Mouse (Mus musculus): ENCODE measurements around the gene Nsrp1. TPM values are rescaled to one million over a fixed set of nuclear protein-coding genes. Genes with fewer than 3 reads are reported as not detected.

The Nsrp1 gene
- polyA plus RNA-seq, 1 experiment: 7.0 TPM

DNA sequence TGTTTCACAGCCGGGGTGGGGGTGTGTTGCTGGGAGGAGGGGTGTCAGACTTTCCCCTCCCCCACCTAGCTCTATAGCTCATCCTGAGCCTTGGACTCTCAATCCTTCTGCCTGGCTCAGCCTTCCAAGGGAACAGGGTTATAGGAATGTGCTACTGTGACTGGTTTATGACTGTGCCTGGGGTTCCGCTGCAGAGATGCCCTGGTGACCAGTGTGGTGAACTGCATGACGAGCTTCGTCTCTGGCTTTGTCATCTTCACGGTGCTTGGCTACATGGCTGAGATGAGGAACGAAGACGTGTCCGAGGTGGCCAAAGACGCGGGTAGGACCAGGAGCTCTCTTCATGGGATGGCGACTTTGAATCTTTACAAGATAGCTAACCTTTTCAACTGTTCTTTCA is 60.2 kb downstream of the Nsrp1 start:
- TF ChIP-seq FLI1 (IDR thresholded peaks at IDR 0.05; ENCODE audit: low read length) (no peak), GATA1 (IDR thresholded peaks at IDR 0.05; ENCODE audit: borderline replicate concordance, low read length) (no peak)
- Histone ChIP-seq H3K4me3 (replicated peaks) (no peak overlapping the region), H3K36me3 (replicated peaks; ENCODE audit: low read length) (peaks cover 97% of the 10 kb centered on the region), H3K27me3 (replicated peaks) (peaks cover 26% of the 10 kb centered on the region), H3K4me1 (peaks cover 35% of the 10 kb centered on the region), H3K9me3 (no peaks in the 10 kb centered on the region)

DNA sequence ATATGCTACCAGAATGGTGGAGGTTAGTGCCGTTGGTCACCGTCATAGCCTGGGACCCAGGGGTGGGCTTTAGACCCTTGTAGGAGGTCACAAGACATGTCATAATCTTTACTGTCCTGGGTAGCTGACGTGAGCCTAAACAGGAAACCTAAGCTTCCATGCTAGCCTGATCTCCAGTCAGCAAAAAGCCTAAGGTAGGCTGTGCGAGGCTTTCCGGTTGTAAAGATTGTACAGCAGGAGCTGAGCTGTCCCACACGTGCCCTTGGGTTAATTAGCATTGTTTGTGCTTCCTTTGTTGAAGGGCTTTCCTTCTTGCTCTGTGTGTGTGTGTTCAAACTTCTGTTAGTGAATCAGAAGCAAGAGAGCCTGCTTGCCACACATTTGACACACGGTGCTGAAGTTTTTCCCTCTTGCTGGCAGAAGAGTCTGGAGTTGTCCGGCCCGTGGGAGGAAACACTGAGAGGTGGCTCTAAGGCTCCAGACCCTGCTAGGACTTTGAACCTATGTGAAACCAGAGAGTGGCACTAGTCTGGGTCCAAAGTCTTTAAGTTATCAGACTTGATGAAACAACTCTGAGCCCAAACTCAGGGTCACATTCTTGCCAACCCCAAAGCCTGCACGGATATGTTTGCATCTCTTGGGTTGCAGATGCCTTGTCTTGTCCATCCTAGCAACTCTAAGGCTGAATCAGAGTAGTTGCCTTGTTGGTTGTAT is 67.3 kb downstream of the Nsrp1 start:
- Histone ChIP-seq H3K4me3 (replicated peaks) (no peak overlapping the region), H3K27me3 (replicated peaks) (peaks cover 23% of the 10 kb centered on the region), H3K36me3 (replicated peaks; ENCODE audit: low read length) (peaks cover 96% of the 10 kb centered on the region), H3K4me1 (peaks cover 54% of the 10 kb centered on the region), H3K9me3 (no peaks in the 10 kb centered on the region)
- TF ChIP-seq FLI1 (IDR thresholded peaks at IDR 0.05; ENCODE audit: low read length) (no peak), GATA1 (IDR thresholded peaks at IDR 0.05; ENCODE audit: borderline replicate concordance, low read length) (no peak)

DNA sequence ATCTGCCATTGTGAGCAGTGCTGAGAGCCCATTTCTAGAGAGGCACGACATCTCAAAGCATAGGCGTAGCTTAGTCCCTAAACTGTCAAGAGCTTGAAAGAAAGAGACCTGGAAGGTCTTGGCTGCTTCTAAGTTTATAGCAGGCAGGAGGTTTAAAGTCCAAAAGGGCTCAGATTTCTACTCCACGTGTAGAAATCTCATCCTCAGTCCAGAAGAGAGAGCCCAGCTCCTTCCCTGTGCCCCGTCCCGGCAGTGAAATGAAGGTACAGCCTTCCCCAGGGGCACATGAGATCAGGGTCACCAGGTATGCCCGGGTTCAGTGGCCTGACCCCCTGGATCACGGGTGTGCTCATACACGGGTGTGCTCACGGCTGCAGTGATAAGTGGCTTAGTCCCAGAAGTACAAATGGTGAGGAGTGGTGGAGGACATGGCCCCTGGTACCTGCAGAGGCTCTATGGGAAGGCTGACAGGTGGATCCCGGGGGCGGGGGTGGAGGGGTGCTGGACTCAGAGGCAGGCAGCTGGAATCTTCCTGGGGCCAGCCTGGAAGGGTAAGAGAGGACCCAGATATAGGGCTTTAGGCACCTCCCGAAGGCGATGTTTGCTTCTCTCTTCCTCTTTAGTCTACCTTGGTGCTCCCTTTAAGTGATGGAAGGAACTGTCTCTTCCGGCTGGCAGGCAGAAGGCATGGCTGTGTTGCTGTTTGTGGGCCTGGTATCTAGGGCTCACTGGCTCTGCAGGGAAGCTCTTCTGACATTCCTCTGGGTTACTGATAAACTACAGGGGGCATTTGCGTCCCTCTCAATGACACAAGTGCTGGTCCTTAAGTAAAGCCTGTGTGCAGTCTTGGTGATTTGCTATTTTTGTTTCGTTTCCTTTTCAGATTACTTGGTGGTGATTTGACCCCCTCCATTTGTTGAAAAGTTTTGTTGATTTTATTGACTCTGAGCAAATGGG is 68.9 kb downstream of the Nsrp1 start:
- peaks cover 94% of the 10 kb centered on the region for H3K36me3 ChIP-seq (replicated peaks; ENCODE audit: low read length)
- peaks cover 25% of the 10 kb centered on the region for H3K27me3 ChIP-seq (replicated peaks)
- H3K4me1 ChIP-seq: peaks cover 68% of the 10 kb centered on the region
- no peaks in the 10 kb centered on the region for H3K9me3 ChIP-seq
- H3K4me3 ChIP-seq (replicated peaks): peak overlapping the region; percentile 42
- no peak for TF ChIP-seq GATA1 (IDR thresholded peaks at IDR 0.05; ENCODE audit: borderline replicate concordance, low read length)
- no peak for TF ChIP-seq FLI1 (IDR thresholded peaks at IDR 0.05; ENCODE audit: low read length)

DNA sequence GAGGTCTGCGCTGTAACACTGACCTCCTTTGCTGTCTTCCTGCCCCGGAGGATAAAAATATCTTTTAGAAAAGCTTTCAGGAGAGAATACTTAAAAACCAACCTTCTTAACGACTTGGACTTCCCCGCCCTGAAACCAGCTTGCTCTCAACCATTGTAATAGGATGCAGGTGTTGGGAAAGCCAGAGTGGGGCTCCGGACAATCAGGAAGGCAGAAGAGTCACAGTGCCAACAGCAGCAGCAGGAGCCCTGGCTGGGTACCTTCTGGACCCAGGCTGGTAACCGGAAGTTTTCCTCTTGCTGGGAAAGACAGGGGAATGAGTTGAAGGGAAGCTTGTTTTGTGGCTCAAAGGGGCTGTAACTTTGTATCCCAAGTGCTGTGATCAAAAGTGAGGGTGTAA is 71.6 kb downstream of the Nsrp1 start:
- no peaks in the 10 kb centered on the region for H3K9me3 ChIP-seq
- H3K36me3 ChIP-seq (replicated peaks; ENCODE audit: low read length): peaks cover 94% of the 10 kb centered on the region
- TF ChIP-seq GATA1 (IDR thresholded peaks at IDR 0.05; ENCODE audit: borderline replicate concordance, low read length): no peak
- peaks cover 88% of the 10 kb centered on the region for H3K4me1 ChIP-seq
- peaks cover 22% of the 10 kb centered on the region for H3K27me3 ChIP-seq (replicated peaks)
- peak overlapping the region; percentile 23 for H3K4me3 ChIP-seq (replicated peaks)

DNA sequence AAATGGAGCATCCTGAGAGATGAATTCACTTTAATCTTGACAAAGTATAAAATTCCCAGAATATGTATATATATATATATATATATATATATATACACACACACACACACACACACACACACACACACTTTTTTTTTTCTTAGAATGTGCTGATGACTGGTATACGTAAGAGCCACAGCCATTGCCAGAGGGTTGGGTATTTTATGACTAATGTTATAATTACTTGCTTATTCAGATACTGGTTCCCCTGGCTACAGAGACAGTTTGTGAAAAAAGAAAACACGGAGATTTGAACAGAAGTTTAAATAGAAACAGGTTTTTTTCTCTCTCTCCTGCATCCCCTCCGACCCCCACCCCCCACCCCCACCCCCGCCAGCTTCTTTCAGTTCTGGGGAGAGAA is 72.4 kb downstream of the Nsrp1 start:
- no peak overlapping the region for H3K4me3 ChIP-seq (replicated peaks)
- H3K27me3 ChIP-seq (replicated peaks): peaks cover 22% of the 10 kb centered on the region
- H3K4me1 ChIP-seq: peaks cover 89% of the 10 kb centered on the region
- TF ChIP-seq FLI1 (IDR thresholded peaks at IDR 0.05; ENCODE audit: low read length) (no peak), GATA1 (IDR thresholded peaks at IDR 0.05; ENCODE audit: borderline replicate concordance, low read length) (no peak)
- H3K9me3 ChIP-seq: no peaks in the 10 kb centered on the region
- H3K36me3 ChIP-seq (replicated peaks; ENCODE audit: low read length): peaks cover 94% of the 10 kb centered on the region

DNA sequence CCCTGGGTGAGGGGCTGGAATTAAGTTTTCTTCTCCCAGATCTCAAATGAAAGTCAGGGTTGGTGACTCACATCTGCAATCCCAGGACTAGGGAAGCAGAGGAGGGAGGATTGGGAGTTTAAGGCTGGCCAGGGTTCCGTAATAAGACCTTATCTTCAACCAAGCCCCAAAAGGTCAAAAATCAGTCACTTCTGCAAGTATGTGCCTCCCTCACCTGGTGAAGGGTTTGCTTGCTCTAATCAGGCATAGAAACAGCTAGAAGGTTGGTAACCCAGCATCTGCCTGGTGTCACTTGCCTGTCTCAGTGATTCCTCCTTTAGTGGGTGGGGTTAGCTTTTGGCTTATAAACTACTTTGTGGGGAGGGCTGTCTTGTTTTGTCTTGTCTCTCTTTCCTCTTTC is 75.9 kb downstream of the Nsrp1 start:
- TF ChIP-seq FLI1 (IDR thresholded peaks at IDR 0.05; ENCODE audit: low read length) (no peak), GATA1 (IDR thresholded peaks at IDR 0.05; ENCODE audit: borderline replicate concordance, low read length) (no peak)
- peaks cover 78% of the 10 kb centered on the region for H3K4me1 ChIP-seq
- H3K4me3 ChIP-seq (replicated peaks): peak overlapping the region; percentile 95
- peaks cover 75% of the 10 kb centered on the region for H3K36me3 ChIP-seq (replicated peaks; ENCODE audit: low read length)
- H3K9me3 ChIP-seq: no peaks in the 10 kb centered on the region
- peaks cover 15% of the 10 kb centered on the region for H3K27me3 ChIP-seq (replicated peaks)

DNA sequence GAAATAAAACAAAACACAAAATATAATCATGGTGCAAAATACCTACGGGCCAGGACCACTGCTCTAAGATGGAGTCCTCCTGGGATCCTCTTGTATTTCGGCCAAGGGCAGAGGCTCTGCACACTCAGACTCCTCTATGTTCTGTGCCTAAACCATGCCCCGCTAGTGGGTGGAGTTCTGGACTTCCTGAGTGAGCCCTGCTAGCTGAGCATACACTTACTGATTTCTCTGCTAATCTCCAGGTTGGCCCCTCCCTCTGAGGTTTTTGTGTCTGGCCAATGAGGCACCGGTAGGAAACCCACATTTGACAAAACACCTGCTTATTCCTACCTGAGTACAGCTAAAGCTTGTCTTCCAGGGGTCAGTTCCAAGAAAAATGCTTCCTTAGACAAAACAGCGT is 77.5 kb downstream of the Nsrp1 start:
- Histone ChIP-seq H3K4me1 (peaks cover 81% of the 10 kb centered on the region), H3K27me3 (replicated peaks) (peaks cover 10% of the 10 kb centered on the region), H3K36me3 (replicated peaks; ENCODE audit: low read length) (peaks cover 62% of the 10 kb centered on the region), H3K4me3 (replicated peaks) (peak overlapping the region; percentile 95), H3K9me3 (no peaks in the 10 kb centered on the region)
- TF ChIP-seq FLI1 (IDR thresholded peaks at IDR 0.05; ENCODE audit: low read length) (no peak), GATA1 (IDR thresholded peaks at IDR 0.05; ENCODE audit: borderline replicate concordance, low read length) (no peak)

DNA sequence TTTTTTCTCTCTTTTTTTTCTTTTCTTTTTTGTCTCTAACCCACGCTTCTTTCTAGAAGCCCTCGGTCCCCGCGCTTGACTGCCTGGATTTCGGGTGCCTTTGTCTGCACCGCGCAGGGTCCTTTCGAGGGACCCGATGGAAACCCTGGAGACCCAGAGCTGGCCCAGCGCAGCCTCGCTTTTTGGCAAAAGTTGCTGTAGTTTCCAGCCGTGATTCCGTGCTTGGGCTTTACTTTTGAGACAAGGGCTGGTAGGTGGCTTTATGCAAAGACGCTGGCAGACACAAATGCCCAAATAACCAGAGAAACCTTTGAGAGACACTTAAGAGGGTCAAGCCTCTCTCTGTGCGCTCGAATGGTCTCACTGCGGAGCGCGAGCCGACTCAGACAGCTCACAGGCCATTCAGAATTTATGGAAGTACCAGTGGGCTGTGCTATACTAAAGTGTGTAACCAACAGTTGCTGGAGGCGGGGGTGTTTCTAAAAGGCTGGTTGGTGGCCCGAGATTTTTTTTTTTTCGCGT is 79.5 kb downstream of the Nsrp1 start:
- no peaks in the 10 kb centered on the region for H3K9me3 ChIP-seq
- TF ChIP-seq GATA1 (IDR thresholded peaks at IDR 0.05; ENCODE audit: borderline replicate concordance, low read length) (no peak), FLI1 (IDR thresholded peaks at IDR 0.05; ENCODE audit: low read length) (no peak)
- H3K4me1 ChIP-seq: peaks cover 79% of the 10 kb centered on the region
- peak overlapping the region; percentile 95 for H3K4me3 ChIP-seq (replicated peaks)
- peaks cover 43% of the 10 kb centered on the region for H3K36me3 ChIP-seq (replicated peaks; ENCODE audit: low read length)
- H3K27me3 ChIP-seq (replicated peaks): peaks cover 6% of the 10 kb centered on the region

DNA sequence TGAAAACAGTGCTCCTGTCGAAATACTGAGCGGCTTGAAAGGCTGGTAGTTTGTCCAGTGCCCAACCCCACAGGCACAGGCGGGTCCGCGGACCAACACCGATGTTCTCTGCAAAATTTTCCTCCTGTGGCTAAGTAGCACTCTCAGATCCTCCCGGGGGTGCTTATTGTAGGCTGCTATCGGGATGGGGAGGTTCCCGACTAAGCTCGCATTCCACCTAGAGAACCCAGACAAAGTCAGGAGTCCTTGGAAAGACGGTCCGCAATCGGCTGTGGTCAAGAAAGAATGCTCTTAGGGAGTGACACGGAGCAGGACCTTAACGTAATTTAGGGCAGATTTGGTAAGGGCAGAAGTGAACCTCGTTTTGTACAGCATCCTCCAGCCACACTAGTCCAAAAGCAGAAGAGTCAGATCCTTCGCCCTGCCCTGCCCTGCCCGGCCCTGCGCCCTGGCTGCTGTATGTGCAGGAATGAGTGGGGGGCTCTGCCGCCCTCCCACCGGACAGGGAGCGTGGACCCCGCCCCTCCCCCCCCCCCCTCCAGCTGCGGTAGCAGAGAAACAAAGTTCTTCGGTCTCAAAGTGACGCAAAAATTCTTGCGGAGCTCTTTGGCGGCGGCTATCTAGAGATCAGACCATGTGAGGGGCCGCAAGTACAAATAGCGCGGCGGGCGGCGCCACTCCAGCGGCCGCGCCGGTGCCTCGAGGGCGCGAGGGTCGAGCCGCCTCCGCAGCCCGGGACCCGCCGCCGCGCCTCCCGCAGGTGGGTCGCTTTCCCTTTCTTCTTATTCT is 80.1 kb downstream of the Nsrp1 start, which contains the start of gene Slc6a4:
Gene Slc6a4, plus strand, starts transcription at position 688 of the 789 bp plus-strand sequence.
- Histone ChIP-seq H3K4me3 (replicated peaks) (peak within 1 kb of the TSS; percentile 95), H3K27me3 (replicated peaks) (peaks cover 6% of the 10 kb centered on the region), H3K9me3 (no peaks in the 10 kb centered on the region), H3K36me3 (replicated peaks; ENCODE audit: low read length) (peaks cover 38% of the 10 kb centered on the region), H3K4me1 (peaks cover 79% of the 10 kb centered on the region)
- TF ChIP-seq FLI1 (IDR thresholded peaks at IDR 0.05; ENCODE audit: low read length): no peak
- no peak for TF ChIP-seq GATA1 (IDR thresholded peaks at IDR 0.05; ENCODE audit: borderline replicate concordance, low read length)
